Mouse (Mus musculus): ENCODE results near the gene Sds. TPM values are rescaled to one million over a fixed set of nuclear protein-coding genes. Genes with fewer than 3 reads are reported as not detected.

Gene Sds
- polyA plus RNA-seq, 1 experiment from 2014 or later, result not detected

DNA sequence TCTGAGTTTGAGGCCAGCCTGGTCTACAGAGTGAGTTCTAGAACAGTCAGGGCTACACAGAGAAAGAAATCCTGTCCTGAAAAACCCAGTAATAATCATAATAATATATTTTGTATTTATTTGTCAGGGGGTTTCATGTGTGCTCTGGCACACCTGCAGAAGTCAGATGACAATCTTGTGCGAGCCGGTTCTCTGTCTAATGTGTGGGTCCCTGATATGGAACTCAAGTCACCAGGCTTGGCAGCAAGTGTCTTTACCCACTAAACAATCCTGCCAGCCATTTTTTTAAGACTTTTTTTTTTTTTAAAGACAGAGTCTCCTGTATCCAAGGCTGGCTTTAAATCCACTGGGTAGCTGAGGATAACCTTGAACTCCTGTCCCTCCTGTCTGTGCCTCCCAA is 3.0 kb upstream of the Sds start:
- no peak overlapping the region for H3K4me2 ChIP-seq (ENCODE audit: low read depth, low read length)
- no peaks in the 10 kb centered on the region for H3K9me3 ChIP-seq (ENCODE audit: control insufficient read depth, low read length)
- no peaks in the 10 kb centered on the region; the same call in 1 of the 2 replicates for H3K27me3 ChIP-seq (ENCODE audit: control insufficient read depth, insufficient read depth, low read depth, low read length)
- peaks cover 5% of the 10 kb centered on the region for H3K4me1 ChIP-seq (replicated peaks; ENCODE audit: control insufficient read depth, insufficient read depth, low read length)
- WGBS, result 74% methylated on average over 2 of the region's 2 CpGs
- no peak overlapping the region for H3K27ac ChIP-seq (ENCODE audit: low read length)
- H3K4me3 ChIP-seq (ENCODE audit: low read length), result no peak overlapping the region
- ATAC-seq (ENCODE audit: low read depth), result no peak
- H3K36me3 ChIP-seq (ENCODE audit: control insufficient read depth, insufficient read depth, low read length), result no peaks in the 10 kb centered on the region
- no peak overlapping the region for H3K9ac ChIP-seq (ENCODE audit: low read length)

DNA sequence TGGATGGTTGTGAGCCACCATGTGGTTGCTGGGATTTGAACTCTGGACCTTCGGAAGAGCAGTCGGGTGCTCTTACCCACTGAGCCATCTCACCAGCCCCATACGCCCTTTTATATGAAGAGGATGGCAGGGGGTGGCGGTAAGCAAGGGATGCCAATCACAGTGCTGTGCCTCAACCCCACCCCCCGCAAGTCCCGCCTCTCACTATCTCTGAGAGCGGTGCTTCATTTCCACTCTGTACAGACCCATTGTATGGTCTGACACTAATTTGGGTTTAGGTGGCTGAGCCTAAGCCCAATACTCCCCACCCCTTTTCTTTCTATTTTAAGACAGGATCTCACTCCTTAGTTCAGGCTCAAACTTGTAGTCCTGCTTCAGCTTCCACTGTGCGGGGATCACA is 465 bp upstream of the Sds start:
- no peaks in the 10 kb centered on the region for H3K36me3 ChIP-seq (ENCODE audit: control insufficient read depth, insufficient read depth, low read length)
- WGBS, result 61% methylated on average over 8 of the region's 8 CpGs
- no peaks in the 10 kb centered on the region; the same call in 1 of the 2 replicates for H3K27me3 ChIP-seq (ENCODE audit: control insufficient read depth, insufficient read depth, low read depth, low read length)
- no peak for ATAC-seq (ENCODE audit: low read depth)
- H3K4me3 ChIP-seq (ENCODE audit: low read length), result no peak overlapping the region
- H3K27ac ChIP-seq (ENCODE audit: low read length), result no peak overlapping the region
- H3K4me1 ChIP-seq (replicated peaks; ENCODE audit: control insufficient read depth, insufficient read depth, low read length), result peaks cover 5% of the 10 kb centered on the region
- H3K4me2 ChIP-seq (ENCODE audit: low read depth, low read length), result peak overlapping the region; percentile 29; the same call in 1 of the 2 replicates
- no peaks in the 10 kb centered on the region for H3K9me3 ChIP-seq (ENCODE audit: control insufficient read depth, low read length)
- H3K9ac ChIP-seq (ENCODE audit: low read length), result no peak overlapping the region

DNA sequence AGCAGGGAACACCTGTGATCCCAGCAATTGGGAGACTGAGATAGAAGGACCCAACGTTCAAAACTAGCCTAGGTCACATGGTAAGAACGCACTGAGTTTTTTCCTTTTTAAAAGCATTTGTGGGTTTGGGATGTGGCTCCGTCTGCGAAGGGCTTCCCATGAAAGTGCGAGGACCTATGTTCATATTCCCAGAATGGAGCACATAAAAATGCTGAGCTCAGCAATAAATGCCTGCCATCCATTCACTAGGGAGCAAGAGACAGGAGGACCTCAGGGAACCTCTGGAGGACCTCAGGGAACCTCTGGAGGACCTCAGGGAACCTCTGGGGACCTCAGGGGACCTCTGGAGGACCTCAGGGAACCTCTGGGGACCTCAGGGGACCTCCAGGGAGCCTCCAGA is 1.7 kb downstream of the Sds start:
- H3K9me3 ChIP-seq (ENCODE audit: control insufficient read depth, low read length), result no peaks in the 10 kb centered on the region

DNA sequence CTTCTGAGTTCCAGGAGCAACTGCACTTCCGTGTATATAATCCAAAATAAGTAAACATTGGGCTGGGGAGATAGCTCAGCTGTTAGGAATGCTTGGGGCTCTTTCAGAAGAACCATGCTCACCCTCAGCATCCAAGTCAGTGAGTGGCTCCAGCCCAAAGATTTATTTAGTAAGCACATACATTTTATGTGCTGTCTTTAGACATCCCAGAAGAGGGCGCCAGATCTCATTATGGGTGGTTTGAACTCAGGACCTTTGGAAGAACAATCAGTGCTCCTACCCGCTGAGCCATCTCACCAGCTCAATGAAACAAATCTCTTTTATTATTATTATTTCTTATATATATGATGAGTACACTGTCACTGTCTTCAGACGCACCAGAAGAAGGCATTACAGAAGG is 3.2 kb downstream of the Sds start:
- no peak for ATAC-seq (ENCODE audit: low read depth)
- no peak overlapping the region for H3K4me3 ChIP-seq (ENCODE audit: low read length)
- no peaks in the 10 kb centered on the region for H3K9me3 ChIP-seq (ENCODE audit: control insufficient read depth, low read length)
- H3K9ac ChIP-seq (ENCODE audit: low read length), result no peak overlapping the region
- 60% methylated on average over 4 of the region's 4 CpGs for WGBS
- no peak overlapping the region for H3K27ac ChIP-seq (ENCODE audit: low read length)
- peaks cover 5% of the 10 kb centered on the region for H3K4me1 ChIP-seq (replicated peaks; ENCODE audit: control insufficient read depth, insufficient read depth, low read length)
- no peak overlapping the region for H3K4me2 ChIP-seq (ENCODE audit: low read depth, low read length)
- no peaks in the 10 kb centered on the region; the same call in 1 of the 2 replicates for H3K36me3 ChIP-seq (ENCODE audit: control insufficient read depth, insufficient read depth, low read length)
- H3K27me3 ChIP-seq (ENCODE audit: control insufficient read depth, insufficient read depth, low read depth, low read length), result no peaks in the 10 kb centered on the region; the same call in 1 of the 2 replicates

More for the DNA sequence above, 1.7 kb downstream of the Sds start:
- Histone ChIP-seq H3K4me2 (ENCODE audit: low read depth, low read length) (no peak overlapping the region), H3K9ac (ENCODE audit: low read length) (no peak overlapping the region), H3K27me3 (ENCODE audit: control insufficient read depth, insufficient read depth, low read depth, low read length) (no peaks in the 10 kb centered on the region; the same call in 1 of the 2 replicates), H3K4me1 (replicated peaks; ENCODE audit: control insufficient read depth, insufficient read depth, low read length) (peaks cover 5% of the 10 kb centered on the region), H3K27ac (ENCODE audit: low read length) (no peak overlapping the region), H3K36me3 (ENCODE audit: control insufficient read depth, insufficient read depth, low read length) (no peaks in the 10 kb centered on the region), H3K4me3 (ENCODE audit: low read length) (no peak overlapping the region)
- no peak for ATAC-seq (ENCODE audit: low read depth)
- 87% methylated on average over 5 of the region's 5 CpGs for WGBS

GRCm38 (mm10) chr5:120481205-120481604 is 4.9 kb downstream of the Sds start:
- Histone ChIP-seq H3K9me3 (ENCODE audit: control insufficient read depth, low read length) (no peaks in the 10 kb centered on the region), H3K4me2 (ENCODE audit: low read depth, low read length) (no peak overlapping the region), H3K27ac (ENCODE audit: low read length) (no peak overlapping the region), H3K9ac (ENCODE audit: low read length) (no peak overlapping the region), H3K36me3 (ENCODE audit: control insufficient read depth, insufficient read depth, low read length) (peaks cover 1% of the 10 kb centered on the region; the same call in 1 of the 2 replicates), H3K27me3 (ENCODE audit: control insufficient read depth, insufficient read depth, low read depth, low read length) (no peaks in the 10 kb centered on the region; the same call in 1 of the 2 replicates), H3K4me3 (ENCODE audit: low read length) (no peak overlapping the region), H3K4me1 (replicated peaks; ENCODE audit: control insufficient read depth, insufficient read depth, low read length) (peaks cover 4% of the 10 kb centered on the region)
- WGBS, result 64% methylated on average over 9 of the region's 9 CpGs
- no peak for ATAC-seq (ENCODE audit: low read depth)

- Histone ChIP-seq H3K36me3 (ENCODE audit: control insufficient read depth, insufficient read depth, low read length) (peaks cover 11% of the 10 kb centered on the region; the same call in 1 of the 2 replicates), H3K27me3 (ENCODE audit: control insufficient read depth, insufficient read depth, low read depth, low read length) (no peaks in the 10 kb centered on the region), H3K27ac (ENCODE audit: low read length) (no peak overlapping the region), H3K9me3 (ENCODE audit: control insufficient read depth, low read length) (no peaks in the 10 kb centered on the region), H3K9ac (ENCODE audit: low read length) (no peak overlapping the region), H3K4me2 (ENCODE audit: low read depth, low read length) (no peak overlapping the region), H3K4me3 (ENCODE audit: low read length) (no peak overlapping the region), H3K4me1 (replicated peaks; ENCODE audit: control insufficient read depth, insufficient read depth, low read length) (no peaks in the 10 kb centered on the region)
- 71% methylated on average over 19 of the region's 19 CpGs for WGBS
- no peak for ATAC-seq (ENCODE audit: low read depth)
These were observed 7.1 kb downstream of the Sds start for GRCm38 (mm10) chr5:120483399-120483798.

GRCm38 (mm10) chr5:120487844-120488243 is 11.5 kb downstream of the Sds start:
- H3K36me3 ChIP-seq (ENCODE audit: control insufficient read depth, insufficient read depth, low read length), result peaks cover 11% of the 10 kb centered on the region; the same call in 1 of the 2 replicates
- no peaks in the 10 kb centered on the region for H3K9me3 ChIP-seq (ENCODE audit: control insufficient read depth, low read length)
- no peak overlapping the region for H3K27ac ChIP-seq (ENCODE audit: low read length)
- 65% methylated on average over 8 of the region's 8 CpGs for WGBS
- no peaks in the 10 kb centered on the region for H3K27me3 ChIP-seq (ENCODE audit: control insufficient read depth, insufficient read depth, low read depth, low read length)
- no peak overlapping the region for H3K9ac ChIP-seq (ENCODE audit: low read length)
- no peaks in the 10 kb centered on the region; the same call in 1 of the 2 replicates for H3K4me1 ChIP-seq (replicated peaks; ENCODE audit: control insufficient read depth, insufficient read depth, low read length)
- H3K4me2 ChIP-seq (ENCODE audit: low read depth, low read length), result no peak overlapping the region
- ATAC-seq (ENCODE audit: low read depth), result 0 out of 2 replicates have a peak, but pooled peaks have one; percentile 44
- H3K4me3 ChIP-seq (ENCODE audit: low read length), result no peak overlapping the region

GRCm38 (mm10) chr5:120490679-120491192 is 14.4 kb downstream of the Sds start:
- H3K36me3 ChIP-seq (ENCODE audit: control insufficient read depth, insufficient read depth, low read length), result peaks cover 11% of the 10 kb centered on the region; the same call in 1 of the 2 replicates
- ATAC-seq (ENCODE audit: low read depth), result no peak
- no peaks in the 10 kb centered on the region for H3K9me3 ChIP-seq (ENCODE audit: control insufficient read depth, low read length)
- H3K9ac ChIP-seq (ENCODE audit: low read length), result no peak overlapping the region
- 73% methylated on average over 8 of the region's 8 CpGs for WGBS
- H3K27ac ChIP-seq (ENCODE audit: low read length), result no peak overlapping the region
- no peak overlapping the region for H3K4me2 ChIP-seq (ENCODE audit: low read depth, low read length)
- no peak overlapping the region for H3K4me3 ChIP-seq (ENCODE audit: low read length)
- no peaks in the 10 kb centered on the region; the same call in 1 of the 2 replicates for H3K4me1 ChIP-seq (replicated peaks; ENCODE audit: control insufficient read depth, insufficient read depth, low read length)
- H3K27me3 ChIP-seq (ENCODE audit: control insufficient read depth, insufficient read depth, low read depth, low read length), result no peaks in the 10 kb centered on the region

DNA sequence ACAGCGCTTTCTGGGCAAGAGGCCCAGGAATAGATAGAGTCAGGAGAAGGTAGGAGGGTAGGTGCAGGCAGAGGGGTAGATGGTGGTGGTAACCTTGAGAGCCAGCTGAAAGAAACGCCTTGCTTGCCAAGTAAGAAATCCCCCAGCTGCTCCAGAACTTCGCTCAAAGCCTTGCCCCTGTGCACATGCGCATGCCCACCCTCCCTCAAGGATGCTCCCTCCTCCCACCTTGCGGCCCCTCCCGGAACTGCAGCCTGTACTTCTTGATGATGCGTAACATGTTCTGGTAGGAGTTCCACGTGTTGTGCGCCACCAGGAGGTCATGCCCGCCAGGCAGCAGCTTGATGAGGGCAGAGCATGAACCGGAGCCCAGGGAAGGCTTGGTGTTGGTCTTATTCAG is 16.1 kb downstream of the Sds start:
- 72% methylated on average over 11 of the region's 11 CpGs for WGBS
- Histone ChIP-seq H3K9ac (ENCODE audit: low read length) (no peak overlapping the region), H3K36me3 (ENCODE audit: control insufficient read depth, insufficient read depth, low read length) (no peaks in the 10 kb centered on the region; the same call in 1 of the 2 replicates), H3K9me3 (ENCODE audit: control insufficient read depth, low read length) (no peaks in the 10 kb centered on the region), H3K27me3 (ENCODE audit: control insufficient read depth, insufficient read depth, low read depth, low read length) (no peaks in the 10 kb centered on the region), H3K4me3 (ENCODE audit: low read length) (no peak overlapping the region), H3K27ac (ENCODE audit: low read length) (no peak overlapping the region), H3K4me1 (replicated peaks; ENCODE audit: control insufficient read depth, insufficient read depth, low read length) (no peaks in the 10 kb centered on the region; the same call in 1 of the 2 replicates), H3K4me2 (ENCODE audit: low read depth, low read length) (no peak overlapping the region)
- ATAC-seq (ENCODE audit: low read depth), result no peak; the same call in 1 of the 2 replicates

Data from lung, embryonic 16.5 days (tissue).